Mouse (Mus musculus) lung, postnatal 25 days (tissue): ENCODE data around the gene D430041D05Rik.
A peak's percentile ranks its signal among the peaks of the same experiment; 100 is the strongest.

Experiments
- DNase-seq: peaks from one replicate; pipeline ENCODE4 v3.0.0; 2022; ENCODE audit warnings: low spot score

Gene D430041D05Rik

DNA sequence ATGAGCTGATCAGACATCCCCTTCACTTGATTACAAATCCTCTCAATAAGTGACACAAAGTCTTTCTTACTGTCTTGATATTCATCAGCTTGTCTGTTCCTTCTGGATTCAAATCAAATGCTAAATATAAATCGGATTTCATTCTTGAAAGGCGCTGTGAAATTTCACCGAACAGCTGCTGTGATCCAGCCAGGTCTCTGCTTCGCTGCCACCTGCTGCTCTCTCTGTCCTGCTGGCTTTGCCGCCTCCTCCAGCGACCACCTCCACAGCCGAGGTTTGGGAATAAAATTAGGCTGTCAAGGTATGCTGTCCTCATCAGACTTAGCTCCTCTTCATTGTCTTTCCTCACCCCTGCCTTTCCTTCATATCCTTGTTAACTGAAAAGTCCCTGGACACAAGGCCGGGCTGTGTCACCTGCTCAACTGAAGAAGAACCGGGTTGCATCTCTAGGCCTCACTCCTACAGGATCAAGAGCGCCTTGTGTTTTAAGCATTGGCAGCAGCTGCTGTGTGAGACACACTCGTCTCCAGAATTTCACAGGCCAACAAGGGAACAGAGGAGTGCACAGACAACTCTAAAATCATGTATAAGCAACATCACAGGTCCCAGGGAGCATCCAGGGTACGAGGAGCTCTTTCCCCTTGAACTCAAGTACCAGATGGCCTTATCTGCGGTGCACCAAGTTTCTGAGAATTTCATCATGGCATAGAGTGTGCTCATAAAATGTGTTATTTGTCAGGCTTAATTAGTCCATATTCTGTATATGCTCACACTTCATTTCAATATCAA lies 59.2 kb downstream of the D430041D05Rik start:
- no peak for DNase-seq

DNA sequence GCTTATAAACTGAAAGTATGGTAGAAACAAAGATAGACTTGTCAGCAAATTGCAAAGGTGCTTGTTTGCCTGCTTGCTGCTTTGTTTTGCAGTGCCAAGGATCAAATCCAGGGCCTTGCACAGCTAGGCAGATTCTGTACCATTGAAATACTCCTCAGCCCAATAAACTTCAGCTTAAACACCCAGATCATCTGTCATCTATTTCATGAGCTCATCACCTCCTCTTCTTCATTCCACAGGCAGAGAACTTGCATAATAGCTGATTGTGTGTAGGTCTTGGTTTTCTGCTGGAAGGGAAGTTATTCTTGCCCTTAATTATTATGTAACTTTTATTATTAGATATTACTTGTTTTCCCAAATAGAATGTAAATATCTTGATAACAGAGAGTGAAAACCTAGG lies 73.2 kb downstream of the D430041D05Rik start:
- DNase-seq = no peak

DNA sequence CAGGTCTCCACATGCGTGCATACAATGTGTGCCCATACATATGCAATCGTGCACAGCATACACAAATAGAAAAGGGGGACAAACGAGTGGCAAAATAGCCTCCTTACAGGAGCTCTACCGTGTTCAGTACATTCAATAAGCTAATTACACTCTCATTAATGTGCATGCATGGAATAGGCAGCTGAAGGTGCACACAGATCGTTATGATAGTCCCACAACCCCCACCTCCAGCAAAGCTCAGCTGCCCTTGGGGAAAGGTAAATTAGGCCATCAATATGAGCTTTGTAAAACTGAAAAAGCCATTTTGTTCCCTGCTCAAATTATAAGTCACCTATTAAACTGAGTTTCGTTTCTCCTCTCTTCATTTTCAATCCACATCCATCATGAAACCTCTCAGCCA lies 75.0 kb downstream of the D430041D05Rik start:
- no peak for DNase-seq

DNA sequence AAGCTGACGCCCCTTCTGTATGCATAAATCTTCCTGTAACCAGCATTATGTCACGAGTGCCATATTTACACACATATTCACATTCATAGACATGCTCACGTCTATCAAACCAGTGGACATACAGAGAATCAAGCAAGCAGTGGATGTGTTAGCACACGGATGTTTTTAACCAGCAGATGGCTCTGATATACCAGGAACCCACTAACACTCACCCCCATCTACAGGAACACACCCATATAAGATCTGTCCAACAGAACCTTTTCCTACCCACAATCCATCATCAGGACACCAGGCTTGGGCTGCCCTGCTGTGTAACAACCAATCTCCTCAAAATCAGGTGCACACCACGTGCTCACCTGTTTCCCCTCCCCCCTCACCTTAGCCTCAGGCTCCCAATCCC lies 76.9 kb downstream of the D430041D05Rik start:
- DNase-seq = no peak

DNA sequence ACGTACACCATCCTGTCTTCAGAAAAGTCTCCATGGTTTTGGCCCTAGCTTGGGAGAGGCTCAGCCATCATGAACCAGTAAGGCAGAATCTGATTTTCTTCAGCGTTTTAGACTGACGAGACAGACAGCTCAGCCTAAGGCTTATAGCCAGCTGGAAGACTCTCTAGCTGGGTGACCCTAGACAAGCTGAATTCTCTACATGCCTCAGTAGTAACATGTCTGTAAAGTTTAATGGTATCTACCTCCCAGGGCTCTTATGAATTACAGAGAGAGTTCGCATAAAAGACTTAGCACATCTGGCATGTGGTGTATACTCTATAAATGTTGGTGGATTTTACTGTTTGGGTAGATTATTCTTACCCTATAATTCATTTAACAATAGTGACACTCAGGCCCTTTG lies 78.1 kb downstream of the D430041D05Rik start:
- no peak for DNase-seq

DNA sequence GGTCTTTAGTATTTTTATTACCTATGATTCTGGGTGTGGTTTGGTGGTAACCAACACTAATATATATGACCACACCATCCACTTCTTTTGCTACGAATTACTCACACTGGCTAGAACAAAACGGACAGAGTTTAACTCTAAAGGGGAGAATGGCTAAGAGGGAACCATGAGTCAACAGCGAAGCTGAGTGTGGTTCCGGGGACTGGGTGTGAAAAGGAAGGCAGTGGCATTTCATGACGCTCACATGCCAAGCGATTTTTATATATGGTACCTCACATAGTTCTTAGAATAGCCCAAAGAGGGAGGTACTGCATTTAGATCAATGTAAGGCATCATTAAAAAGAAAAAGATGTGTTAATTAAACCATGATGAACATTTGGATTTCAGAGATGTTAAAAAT lies 79.6 kb downstream of the D430041D05Rik start:
- DNase-seq = no peak

DNA sequence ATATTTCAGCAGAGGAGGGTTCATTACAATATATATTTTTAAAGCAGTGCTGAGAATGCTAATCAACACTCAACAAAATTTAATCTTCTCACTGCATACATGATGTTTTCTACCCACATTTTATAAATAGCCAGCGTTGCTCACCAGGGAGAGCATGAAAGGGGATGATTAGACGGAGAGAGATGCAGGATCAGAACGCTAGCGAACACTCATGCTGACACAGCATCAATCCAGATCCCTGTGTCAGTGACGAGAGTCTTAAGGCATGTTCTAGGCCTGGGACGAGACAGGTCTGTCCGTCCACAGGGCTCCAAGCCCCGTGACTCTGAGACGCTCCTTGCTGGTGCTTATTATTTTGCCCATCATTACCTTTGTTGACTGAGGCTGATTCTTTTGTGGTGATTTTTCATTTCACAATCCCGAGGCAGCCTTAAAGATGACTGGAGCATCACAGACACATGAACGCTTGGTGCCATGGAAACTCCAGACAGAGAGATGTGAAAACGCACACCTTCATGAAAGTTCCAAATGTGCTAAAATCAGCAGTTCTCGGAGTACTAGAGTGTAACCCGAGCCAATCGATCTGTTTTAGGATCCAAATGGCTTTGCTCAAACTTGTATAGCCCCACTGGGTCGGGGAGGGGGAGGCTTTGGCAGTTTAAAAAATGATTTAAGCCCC lies 83.6 kb downstream of the D430041D05Rik start:
- DNase-seq = no peak

DNA sequence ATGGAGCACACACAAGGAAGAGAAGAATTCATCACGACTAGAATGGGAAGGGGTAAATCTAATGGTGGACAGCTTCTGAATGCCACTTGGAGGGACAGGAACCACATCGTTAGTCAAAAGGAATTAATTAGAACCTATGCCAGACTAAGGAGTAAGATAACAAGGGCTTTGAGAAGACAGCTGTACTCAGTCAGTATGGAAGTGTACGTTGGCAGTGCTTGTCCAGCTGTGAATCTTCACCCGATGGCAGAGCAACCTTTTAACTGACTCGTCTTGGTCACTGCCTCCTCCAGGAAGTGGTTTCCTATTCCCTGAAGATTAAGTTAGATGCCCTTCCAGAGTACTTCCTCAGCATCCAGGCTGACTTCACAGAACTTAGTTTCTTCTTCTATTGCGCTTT lies 87.0 kb downstream of the D430041D05Rik start:
- DNase-seq = no peak

DNA sequence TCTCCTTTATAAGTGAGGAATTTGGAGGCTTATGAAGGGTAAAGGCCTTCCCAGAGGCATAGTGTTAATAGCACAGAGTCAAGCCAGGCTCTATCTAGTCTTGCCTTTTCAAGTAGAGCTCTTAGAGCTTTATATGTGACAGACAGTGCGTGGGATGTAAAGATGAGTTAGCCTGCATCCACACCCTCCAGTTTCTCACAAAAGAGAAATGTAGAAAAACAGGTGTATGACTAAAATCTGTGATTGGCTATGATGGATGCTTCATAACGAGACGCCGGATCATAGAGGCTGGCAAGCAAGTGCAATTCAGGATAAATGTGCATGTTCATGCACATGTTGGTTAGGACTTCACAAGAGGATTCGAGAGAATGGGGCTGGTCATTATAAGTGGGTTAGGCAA lies 87.5 kb downstream of the D430041D05Rik start:
- DNase-seq = no peak

DNA sequence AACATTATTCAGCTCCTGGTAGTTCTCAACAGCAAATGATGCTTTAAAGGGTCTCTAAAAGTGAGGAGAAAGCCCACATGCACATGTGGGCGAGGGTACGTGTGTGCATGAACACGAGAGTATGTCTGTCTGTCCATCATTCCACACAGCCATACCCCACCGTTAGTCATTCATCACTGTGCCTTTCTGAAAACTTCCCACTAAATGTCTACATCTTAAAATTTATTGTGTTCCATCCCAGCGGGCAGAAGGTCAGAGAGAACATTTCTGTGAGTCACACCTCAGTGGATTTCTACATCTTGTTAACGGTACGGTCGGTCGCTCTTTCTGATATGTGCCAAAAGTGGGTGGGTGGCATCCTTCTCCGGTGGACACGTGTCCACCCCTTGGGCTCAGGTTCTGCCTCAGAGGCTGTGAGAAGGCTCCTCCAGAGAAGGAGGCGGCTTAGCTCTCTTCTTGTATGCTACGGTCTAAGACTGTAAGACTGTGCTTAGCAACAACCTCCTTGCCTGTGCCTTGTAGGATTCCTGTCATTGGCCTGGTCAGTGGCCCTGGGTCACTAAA lies 90.7 kb downstream of the D430041D05Rik start:
- DNase-seq = no peak

DNA sequence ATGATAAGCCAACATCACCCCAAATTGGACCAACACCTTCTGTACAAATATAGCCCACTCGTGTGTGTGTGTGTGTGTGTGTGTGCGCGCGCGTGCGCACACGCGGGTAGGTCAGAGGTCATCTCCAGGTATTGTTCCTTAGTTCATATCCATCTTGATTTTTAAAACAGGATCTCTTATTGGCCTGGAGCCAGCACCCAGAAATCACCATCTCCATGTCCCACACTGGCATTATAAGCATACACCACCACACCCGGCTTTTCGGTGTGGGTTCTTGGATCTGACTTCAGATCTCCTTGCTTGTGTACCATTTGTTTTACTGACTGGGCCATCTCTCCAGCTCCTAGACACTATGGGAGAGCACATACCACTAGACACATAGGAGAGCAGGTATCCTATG lies 91.4 kb downstream of the D430041D05Rik start:
- no peak for DNase-seq

DNA sequence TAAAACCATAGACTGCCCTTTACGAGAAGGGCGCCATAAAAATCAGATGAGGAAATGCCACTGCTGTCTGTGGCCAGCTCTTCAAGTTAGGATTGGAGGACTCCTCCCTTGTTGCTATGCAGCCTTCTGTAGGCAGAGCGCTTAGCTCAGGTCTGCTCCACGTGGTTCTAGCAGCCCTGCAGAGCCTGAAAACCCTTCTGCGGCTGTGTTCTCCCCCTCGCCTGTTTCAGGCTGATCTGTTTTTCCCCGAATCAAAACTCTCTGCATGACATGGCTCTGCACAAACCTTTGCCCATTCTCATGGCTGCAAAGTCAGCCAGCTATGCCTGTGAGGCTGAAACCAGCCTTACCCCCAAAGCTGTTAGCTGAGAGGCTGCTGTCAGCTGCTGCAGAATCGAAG lies 91.9 kb downstream of the D430041D05Rik start:
- DNase-seq = no peak

DNA sequence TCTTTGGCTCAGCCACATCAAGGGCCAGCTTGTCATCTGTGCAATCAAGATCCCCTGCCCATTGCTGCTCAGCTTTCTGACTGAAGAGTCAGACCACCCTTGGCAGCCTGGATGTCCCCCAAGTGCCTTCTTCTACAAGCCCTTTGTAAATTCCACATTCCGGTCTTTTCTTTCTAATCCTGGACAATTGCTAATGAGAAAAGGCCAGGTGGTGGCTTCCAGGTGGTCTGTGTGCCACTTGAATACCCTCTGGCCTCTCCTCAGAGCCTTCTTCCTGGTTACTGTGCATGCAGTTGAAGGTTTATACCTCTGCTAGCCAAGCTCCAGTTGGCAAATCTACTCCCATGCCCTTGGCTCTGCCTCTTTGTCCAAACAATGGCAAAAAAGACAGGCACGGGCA lies 92.6 kb downstream of the D430041D05Rik start:
- DNase-seq = no peak

DNA sequence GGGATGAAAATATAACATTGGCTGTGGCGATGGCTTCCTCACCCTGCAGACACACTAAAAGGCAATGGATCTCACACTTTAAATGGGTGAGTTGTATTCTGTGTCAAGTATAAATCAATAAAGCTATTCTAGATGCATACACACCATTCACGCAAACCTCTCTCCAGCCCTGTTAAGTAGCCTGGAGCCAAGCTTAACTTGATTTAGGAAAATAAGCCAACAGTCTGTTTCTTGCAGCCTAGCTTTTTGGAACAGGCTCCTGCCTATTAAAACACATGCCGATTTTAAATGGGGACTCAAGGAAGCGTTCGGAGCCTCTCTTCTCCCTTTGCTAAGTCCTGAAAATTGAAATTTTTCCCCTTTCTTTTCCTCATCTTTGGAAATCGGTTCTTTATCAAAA lies 93.2 kb downstream of the D430041D05Rik start:
- no peak for DNase-seq

DNA sequence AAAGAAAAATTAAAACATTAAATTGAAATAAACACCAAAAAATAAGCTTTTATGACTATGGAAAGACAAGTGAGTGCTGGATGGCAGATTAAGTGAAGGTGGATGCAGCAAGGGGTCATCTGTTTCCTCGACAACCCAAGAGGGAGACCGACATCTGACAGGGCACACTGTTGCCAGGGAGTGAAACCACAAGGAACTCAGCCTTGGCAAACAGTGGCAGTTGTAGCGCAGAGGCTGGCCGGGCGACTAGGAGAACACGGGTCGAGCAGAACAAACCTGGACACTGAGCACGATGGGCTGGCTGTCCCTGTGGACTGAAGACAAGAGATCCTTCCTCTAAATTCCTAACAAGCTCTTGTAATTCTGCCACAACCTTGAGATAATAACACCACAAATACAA lies 94.3 kb downstream of the D430041D05Rik start:
- DNase-seq = no peak

DNA sequence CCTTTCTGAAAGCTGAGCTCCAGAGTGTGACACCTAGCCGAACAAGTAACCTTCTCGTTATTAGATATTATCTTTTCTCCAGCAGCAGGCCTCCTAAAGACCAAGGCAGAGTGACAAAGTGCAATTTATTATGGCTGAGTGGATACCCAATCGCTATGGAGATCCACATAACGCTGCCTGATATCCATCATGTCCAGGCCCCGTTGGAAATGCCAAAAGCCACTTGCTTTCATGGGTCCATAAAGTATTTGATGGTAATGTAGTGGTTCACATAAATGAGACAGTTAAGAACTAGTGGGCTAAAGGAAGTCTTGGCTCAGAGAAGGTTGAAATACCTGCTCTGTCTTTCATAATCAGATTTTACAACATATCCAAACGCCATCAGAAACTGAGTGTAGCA lies 97.6 kb downstream of the D430041D05Rik start:
- DNase-seq = no peak

DNA sequence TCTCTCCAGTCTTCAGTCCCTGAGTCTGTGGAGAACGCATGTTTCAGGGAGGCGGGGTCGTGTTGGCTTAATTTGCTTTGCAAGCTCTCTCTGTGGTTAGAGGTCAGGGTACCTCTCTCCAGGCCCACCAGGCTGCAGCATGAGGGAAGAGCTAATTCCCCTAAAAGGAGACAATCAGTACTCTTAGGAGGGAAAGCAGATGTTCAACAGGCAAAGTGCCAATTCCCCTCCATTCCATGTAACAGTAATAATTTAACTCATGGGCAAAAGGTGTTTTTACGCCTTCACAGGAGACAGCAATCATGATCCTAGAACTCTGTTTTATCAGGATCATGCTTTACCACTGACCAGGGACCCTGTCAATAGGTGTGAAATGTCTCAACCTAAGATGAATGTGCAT lies 103.7 kb downstream of the D430041D05Rik start:
- no peak for DNase-seq

DNA sequence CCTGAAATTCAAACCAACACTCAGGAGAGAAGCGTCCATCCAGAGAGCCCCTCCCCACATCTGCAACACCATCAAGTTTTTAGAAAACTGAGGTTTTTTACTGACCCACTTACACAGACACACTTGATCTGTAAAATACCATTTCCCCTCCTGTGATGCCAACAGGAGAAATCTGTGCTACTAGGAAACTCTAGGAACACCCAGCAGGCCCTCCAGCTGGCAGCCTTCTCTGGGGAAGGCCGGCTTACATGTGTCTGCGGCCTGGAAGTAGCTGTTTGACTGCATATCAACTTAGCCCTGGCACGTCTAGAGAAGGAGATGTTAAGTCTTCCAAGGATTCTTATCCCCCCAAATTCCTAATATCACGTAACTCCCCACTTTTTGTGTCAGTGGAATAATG lies 105.1 kb downstream of the D430041D05Rik start:
- no peak for DNase-seq

DNA sequence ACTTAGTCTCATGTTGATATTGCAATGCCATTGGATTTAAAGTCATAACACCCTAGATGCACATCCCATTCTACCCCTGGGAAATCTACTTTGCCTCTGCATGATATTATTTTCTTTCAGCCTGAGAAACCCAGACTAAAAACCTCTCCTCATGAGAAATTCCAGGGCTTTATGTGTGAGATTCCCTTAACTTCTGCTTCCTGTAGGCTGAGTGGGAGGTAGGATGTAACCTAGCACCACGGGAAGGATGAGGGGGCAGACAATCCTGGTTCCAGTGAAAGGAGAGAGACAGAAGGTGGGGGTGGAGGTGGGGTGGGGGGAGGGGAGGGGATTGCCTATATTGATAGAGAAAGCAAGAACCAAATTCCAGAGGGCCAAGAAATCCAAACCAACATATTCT lies 110.9 kb downstream of the D430041D05Rik start:
- DNase-seq = no peak

DNA sequence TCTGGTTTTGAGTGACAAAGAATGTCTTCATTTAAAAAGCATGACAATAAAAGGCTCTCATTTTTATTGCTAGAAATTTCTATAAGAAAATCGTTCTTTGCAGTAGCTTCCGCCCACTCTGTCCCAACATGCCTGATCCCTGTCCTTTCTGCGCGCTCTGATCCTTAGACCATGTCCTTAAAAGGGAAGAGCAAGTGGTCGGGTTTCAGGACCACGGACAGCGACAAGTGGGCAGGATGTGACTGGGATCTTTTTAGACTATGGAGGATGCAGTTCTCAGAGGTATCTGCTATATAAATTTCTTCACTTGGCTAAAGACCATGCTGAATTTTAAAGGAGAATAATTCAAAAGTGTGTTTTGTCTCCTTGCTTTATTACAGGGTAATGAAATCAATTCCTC lies 111.7 kb downstream of the D430041D05Rik start:
- DNase-seq = peak; percentile 19

DNA sequence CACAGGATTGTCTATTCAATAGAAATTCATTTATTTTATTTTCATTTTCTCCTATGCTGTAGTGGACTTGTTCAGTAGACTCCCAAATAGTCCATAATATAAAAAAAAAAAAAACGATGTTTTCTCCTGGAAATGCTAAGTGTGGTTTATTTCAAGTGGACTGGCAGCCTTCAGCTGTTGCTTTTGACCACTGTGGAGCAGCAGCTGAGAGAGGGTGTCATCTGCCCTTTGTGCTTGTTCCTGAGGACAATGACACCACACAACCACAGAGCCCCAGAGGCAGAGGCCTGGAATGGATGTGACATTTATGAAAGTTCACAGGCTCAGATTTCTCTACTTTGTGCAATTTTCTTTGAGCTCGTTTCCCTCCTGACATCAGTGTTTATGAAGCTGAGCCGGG lies 124.0 kb downstream of the D430041D05Rik start:
- no peak for DNase-seq

DNA sequence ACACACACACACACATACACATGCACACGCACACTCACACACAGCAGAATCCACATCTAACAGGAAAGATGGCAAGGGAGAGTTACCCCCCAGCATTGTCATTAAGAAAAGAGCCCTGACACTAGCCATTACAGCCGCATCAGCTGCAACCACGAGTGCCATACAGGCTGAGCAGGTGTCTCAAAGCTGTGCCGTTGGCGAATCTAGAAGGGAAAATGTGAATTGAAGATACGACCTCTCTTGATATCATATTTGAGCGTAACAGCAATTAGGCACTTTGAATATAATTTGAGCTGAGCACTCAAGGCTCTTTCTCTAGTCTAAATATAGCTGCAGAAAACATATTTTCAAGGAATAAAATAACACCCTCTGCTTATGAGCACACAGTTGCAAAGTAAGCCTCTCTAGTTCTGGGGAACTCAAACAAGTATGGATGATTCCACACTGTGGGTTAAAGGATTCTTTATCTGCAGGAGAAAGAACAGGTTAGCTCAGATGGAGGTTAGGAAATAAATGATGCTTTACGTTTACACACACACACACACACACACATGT lies 127.3 kb downstream of the D430041D05Rik start:
- DNase-seq = no peak

DNA sequence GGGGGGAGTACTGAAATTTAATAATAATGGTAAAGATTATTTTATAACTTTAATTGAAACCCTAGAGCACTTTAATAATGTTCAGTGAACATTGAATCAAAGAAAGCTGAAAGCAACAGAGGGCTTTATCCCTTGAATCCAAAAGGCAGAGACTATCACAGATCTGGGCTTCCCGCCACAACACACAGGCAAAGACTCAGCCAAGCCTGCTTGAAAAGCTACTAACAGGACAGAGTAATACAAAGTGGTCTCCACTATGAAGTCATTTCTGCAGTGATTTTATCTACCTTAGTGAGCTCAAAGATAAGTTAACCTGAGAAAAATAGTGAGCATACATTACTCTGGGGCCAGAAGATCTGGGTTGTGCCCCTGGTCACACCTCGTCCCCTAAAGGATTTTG lies 128.0 kb downstream of the D430041D05Rik start:
- no peak for DNase-seq
